Mouse (Mus musculus) kidney, adult 2 months (tissue): ENCODE measurements around the gene Casc3.

Experiments used
- CTCF ChIP-seq: fragments of 200-500 bp; conservative IDR thresholded peaks from 2 replicates; pipeline ENCODE4 v1.5.1; 2011; ENCODE audit warnings: low read depth, mild to moderate bottlenecking, control low read depth, low read length, moderate library complexity, mixed read lengths; ENCODE audit not compliant: insufficient read depth, insufficient read length
- POLR2A ChIP-seq: fragments of 200-500 bp; IDR thresholded peaks from one replicate; pipeline ENCODE4 v1.6.1; 2011; ENCODE audit warnings: low read depth, low read length, control low read depth

DNA sequence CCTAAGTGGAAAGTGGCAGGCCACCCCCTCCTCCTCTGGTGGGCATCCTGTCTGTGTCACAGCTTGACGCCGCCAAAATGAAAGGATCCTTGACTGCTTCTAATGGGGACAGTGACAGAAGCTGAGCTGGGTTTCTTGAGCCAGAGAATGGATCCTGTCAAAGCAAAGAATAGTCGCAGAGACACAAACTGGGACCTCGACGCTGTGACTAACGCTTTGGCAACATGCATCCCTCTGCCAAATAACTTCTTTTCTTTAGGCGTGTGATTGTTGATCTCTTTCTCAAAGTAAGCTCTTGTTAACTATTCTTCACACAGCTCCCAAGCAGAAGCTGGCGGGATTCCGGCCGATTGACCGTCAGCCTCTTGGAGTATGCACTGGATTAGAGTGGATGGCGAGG, 62.6 kb downstream of the Casc3 start:
- TF ChIP-seq CTCF (no peak), POLR2A (no peak)
